Mouse (Mus musculus): ENCODE data around the gene Gnaq.

DNA sequence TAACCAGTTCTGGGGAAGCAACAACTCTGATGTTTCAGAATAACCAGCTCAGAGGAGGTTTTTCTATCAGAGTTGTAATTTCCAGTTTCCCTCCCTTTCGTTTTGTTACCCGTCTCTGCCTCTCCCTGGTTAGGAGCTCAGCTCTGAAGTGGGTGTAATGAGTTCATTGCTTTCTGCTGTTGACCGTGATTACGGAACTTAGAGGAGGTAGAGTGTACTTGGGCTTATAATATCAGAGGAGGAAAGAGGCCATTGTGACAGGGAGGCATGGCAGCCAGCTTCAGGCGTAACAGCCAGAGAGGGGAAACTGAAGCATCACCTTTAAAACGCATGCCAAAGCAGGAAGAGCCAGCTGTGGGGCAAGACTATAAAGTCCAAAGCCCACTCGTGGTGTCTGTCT lies 245.9 kb downstream of the Gnaq start:
- no peak for TF ChIP-seq POLR2A (IDR thresholded peaks at IDR 0.05; ENCODE audit: low read depth, low read length)
- TF ChIP-seq CTCF (IDR thresholded peaks at IDR 0.05; ENCODE audit: borderline replicate concordance, insufficient read depth, low read length): no peak

All from embryonic fibroblast, embryonic 13.5 days (primary cell).